Mouse (Mus musculus) ES-E14 (cell line): ENCODE measurements around the gene Ccnd3. TPM values are rescaled to one million over a fixed set of nuclear protein-coding genes. Genes with fewer than 3 reads are reported as not detected.

Experiments
- DNase-seq: peaks from one replicate; pipeline ENCODE4 v3.0.0-alpha.2; 2013; ENCODE audit warnings: low read depth, low spot score
- H3K27ac ChIP-seq: 2 replicates; pipeline ENCODE4 v1.5.1; 2012; ENCODE audit warnings: low read depth, mild to moderate bottlenecking, low read length, moderate library complexity, mixed read lengths; ENCODE audit not compliant: poor library complexity, insufficient read depth, severe bottlenecking
- H3K36me3 ChIP-seq: 2 replicates; pipeline ENCODE4 v1.6.1; 2012; ENCODE audit warnings: mild to moderate bottlenecking, low read length, moderate library complexity, mixed read lengths; ENCODE audit not compliant: control insufficient read depth, poor library complexity, insufficient read depth, severe bottlenecking
- H3K4me1 ChIP-seq, 2 experiments: fragments of 150-350 bp in 1 of 2; sonication (generic) in 1 of 2; 2 replicates each; pipeline ENCODE4 v1.6.1; 2012; ENCODE audit warnings: low read length in 2 of 2, mild to moderate bottlenecking in 1 of 2, mixed read lengths in 1 of 2; ENCODE audit not compliant: control insufficient read depth in 2 of 2, insufficient read depth in 2 of 2, poor library complexity in 1 of 2
- H3K4me3 ChIP-seq, 2 experiments: fragments of 150-350 bp in 1 of 2; sonication (generic) in 1 of 2; 2 replicates each; pipeline ENCODE4 v1.5.1; 2012; ENCODE audit warnings: low read length in 2 of 2, low read depth in 1 of 2, mild to moderate bottlenecking in 1 of 2, mixed read lengths in 1 of 2; ENCODE audit not compliant: insufficient read depth in 1 of 2, poor library complexity in 1 of 2, severe bottlenecking in 1 of 2
- H3K9ac ChIP-seq: 2 replicates; pipeline ENCODE4 v1.6.1; 2012; ENCODE audit warnings: low read depth, mild to moderate bottlenecking, low read length, mixed read lengths; ENCODE audit not compliant: poor library complexity, insufficient read depth, severe bottlenecking
- H3K9me3 ChIP-seq: fragments of 150-350 bp; sonication (generic); 2 replicates; pipeline ENCODE4 v1.6.1; 2012; ENCODE audit warnings: low read depth, mild to moderate bottlenecking, low read length; ENCODE audit not compliant: control insufficient read depth, insufficient read depth
- CHD2 ChIP-seq: IDR thresholded peaks from 2 replicates; pipeline ENCODE4 v1.6.1; 2014; ENCODE audit warnings: mild to moderate bottlenecking, low read depth, low read length, inconsistent platforms
- HCFC1 ChIP-seq: IDR thresholded peaks from 2 replicates; pipeline ENCODE4 v1.6.1; 2012; ENCODE audit warnings: low read length, inconsistent platforms, borderline replicate concordance; ENCODE audit not compliant: insufficient read depth
- MAFK ChIP-seq: IDR thresholded peaks from 2 replicates; pipeline ENCODE4 v1.6.1; 2014; ENCODE audit warnings: mild to moderate bottlenecking, low read depth, low read length, inconsistent platforms; ENCODE audit not compliant: insufficient read depth
- ZC3H11A ChIP-seq: IDR thresholded peaks from 2 replicates; pipeline ENCODE4 v1.6.1; 2012; ENCODE audit warnings: low read depth, mild to moderate bottlenecking, inconsistent platforms, low read length, borderline replicate concordance
- ZNF384 ChIP-seq: IDR thresholded peaks from 2 replicates; pipeline ENCODE4 v1.6.1; 2012; ENCODE audit warnings: low read depth, low read length, inconsistent platforms
- in situ Hi-C, 2 experiments: fragments of 600-800 bp; cut with MboI; formaldehyde crosslinking; loops; one replicate each; pipeline ENCODE4 v1.15.1; 2025; ENCODE audit warnings: low sequenced_read_pairs in 2 of 2, inconsistent platforms in 1 of 2; ENCODE audit not compliant: unreplicated experiment in 2 of 2
- total RNA-seq: library from RNA; depleted of rRNA; stranded (reverse); fragments of 300-350 nt; gene quantifications from 2 replicates; pipeline ENCODE4 v1.2.3, GENCODE M21; 2012

Ccnd3 gene
- total RNA-seq, 1 experiment: 131 TPM

DNA sequence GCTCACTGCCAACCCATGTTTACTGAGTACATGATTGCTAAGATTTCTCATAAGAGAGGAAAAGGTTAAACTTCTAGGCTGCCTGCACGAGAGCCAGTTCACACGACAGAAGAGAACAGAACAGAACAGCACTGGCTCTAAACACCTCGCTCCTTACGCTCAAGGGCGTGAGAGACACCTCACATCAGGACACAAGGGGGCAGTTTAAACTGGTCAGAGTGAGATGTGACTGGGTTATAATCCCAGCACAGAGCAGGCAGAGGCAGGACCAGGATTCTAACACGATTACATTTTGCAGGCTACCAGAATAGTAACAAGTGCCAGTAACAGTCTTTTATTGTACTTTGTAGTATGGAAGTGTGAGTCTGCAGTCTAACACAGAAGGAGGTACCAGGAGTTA lies 12.1 kb upstream of the Ccnd3 start:
- no peak overlapping the region for H3K27ac ChIP-seq
- H3K4me3 ChIP-seq: no peak overlapping the region
- TF ChIP-seq CHD2 (no peak), HCFC1 (no peak), ZC3H11A (no peak), ZNF384 (no peak), MAFK (no peak)
- in situ Hi-C loops: no loop called here
- H3K9me3 ChIP-seq: no peaks in the 10 kb centered on the region
- no peak overlapping the region for H3K9ac ChIP-seq
- H3K36me3 ChIP-seq: peaks cover 78% of the 10 kb centered on the region
- DNase-seq: no peak
- peaks cover 0 to 26% of the 10 kb centered on the region in 2 experiments; a peak in 1 of 4 replicates for H3K4me1 ChIP-seq

- in situ Hi-C loops: no loop called here
- TF ChIP-seq CHD2: no peak
- no peak for TF ChIP-seq ZC3H11A
- no peak for TF ChIP-seq MAFK
- no peak for TF ChIP-seq ZNF384
- no peak overlapping the region for H3K9ac ChIP-seq
- H3K4me1 ChIP-seq: peaks cover 0 to 23% of the 10 kb centered on the region in 2 experiments; a peak in 1 of 4 replicates
- H3K4me3 ChIP-seq: no peak overlapping the region
- peaks cover 82% of the 10 kb centered on the region for H3K36me3 ChIP-seq
- DNase-seq: no peak
- H3K27ac ChIP-seq: peak overlapping the region; percentile 23; the same call in 1 of the 2 replicates
- no peaks in the 10 kb centered on the region for H3K9me3 ChIP-seq
Measured at GRCm38 (mm10) chr17:47493653-47494052, 11.2 kb upstream of the Ccnd3 start.

GRCm38 (mm10) chr17:47494132-47494531 lies 10.7 kb upstream of the Ccnd3 start:
- no peak overlapping the region for H3K27ac ChIP-seq
- H3K9me3 ChIP-seq: no peaks in the 10 kb centered on the region
- H3K4me3 ChIP-seq: no peak overlapping the region
- TF ChIP-seq CHD2 (no peak), ZNF384 (no peak), HCFC1 (no peak), ZC3H11A (no peak), MAFK (no peak)
- in situ Hi-C loops: no loop called here
- no peak overlapping the region for H3K9ac ChIP-seq
- H3K4me1 ChIP-seq: peaks cover 0 to 19% of the 10 kb centered on the region in 2 experiments; a peak in 1 of 4 replicates
- no peak for DNase-seq
- H3K36me3 ChIP-seq: peaks cover 79% of the 10 kb centered on the region

DNA sequence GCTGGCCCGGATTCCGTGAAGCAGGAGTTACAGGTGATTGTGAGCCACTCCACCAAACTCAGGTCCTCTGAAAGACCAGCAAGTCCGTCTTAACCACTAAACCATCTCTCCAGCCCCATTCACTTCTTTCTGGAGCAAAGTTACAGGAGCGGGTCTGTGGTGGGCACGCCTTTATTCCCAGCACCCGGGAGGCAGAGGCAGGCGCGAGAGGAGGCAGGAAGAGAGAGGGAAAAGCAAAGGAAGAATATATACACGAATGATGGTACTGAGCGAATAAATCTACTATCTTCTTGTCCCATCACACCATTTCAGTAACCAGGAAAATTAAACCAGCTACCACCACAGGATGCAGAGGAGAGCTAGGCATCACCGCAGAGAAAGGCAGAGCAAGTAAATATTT lies 3.3 kb upstream of the Ccnd3 start:
- Histone ChIP-seq H3K27ac (no peak overlapping the region), H3K4me1 (peaks cover 6 to 18% of the 10 kb centered on the region in 2 experiments; a peak in 2 of 4 replicates), H3K9ac (peak overlapping the region; percentile 78), H3K9me3 (no peaks in the 10 kb centered on the region), H3K4me3 (peak overlapping the region; percentile 95 to 99), H3K36me3 (peaks cover 28% of the 10 kb centered on the region)
- DNase-seq: no peak
- no peak for TF ChIP-seq CHD2
- no peak for TF ChIP-seq ZC3H11A
- no peak for TF ChIP-seq ZNF384
- TF ChIP-seq HCFC1: no peak
- no peak for TF ChIP-seq MAFK
- in situ Hi-C loops: no loop called here
